Mouse (Mus musculus): ENCODE measurements at regions not wholly inside any gene's neighbourhood (a gene's known extent, or its start where the extent isn't known, plus 50 kb on each side); places are given as distances from the start of the nearest gene placed in this dataset.

DNA sequence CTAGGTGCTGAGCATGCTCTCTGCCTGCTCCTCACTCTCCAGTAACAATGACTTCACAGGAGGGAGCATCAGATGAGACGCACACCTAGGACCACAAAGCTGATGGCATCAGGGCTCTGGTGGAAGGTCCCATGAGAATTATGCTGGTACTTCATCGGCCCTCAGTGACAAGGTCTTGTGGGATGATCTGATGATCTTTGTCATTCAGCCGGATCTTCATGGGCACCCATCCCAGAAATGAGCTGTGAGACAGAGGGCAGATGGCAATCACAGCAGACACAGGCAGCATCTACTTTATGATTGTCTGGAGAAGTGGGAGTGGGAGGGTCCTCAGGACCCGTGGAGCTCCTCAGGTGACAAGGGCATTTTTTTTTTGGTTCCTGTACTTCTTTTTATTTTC is 114.7 kb upstream of the Ctnnb1 start:
- Histone ChIP-seq H3K9ac (ENCODE audit: low read depth, low read length) (no peak overlapping the region), H3K27ac (ENCODE audit: low read depth, low read length) (no peak overlapping the region), H3K4me1 (replicated peaks; ENCODE audit: control insufficient read depth, insufficient read depth, low read length) (no peaks in the 10 kb centered on the region), H3K27me3 (ENCODE audit: control insufficient read depth, insufficient read depth, low read length) (no peaks in the 10 kb centered on the region), H3K36me3 (ENCODE audit: control insufficient read depth, insufficient read depth, low read length) (no peaks in the 10 kb centered on the region), H3K4me3 (ENCODE audit: low read depth, low read length) (no peak overlapping the region), H3K4me2 (replicated peaks; ENCODE audit: low read depth, low read length) (no peak overlapping the region), H3K9me3 (ENCODE audit: control insufficient read depth, low read length) (no peaks in the 10 kb centered on the region)
- no peak for DNase-seq (ENCODE audit: low spot score)
- ATAC-seq (ENCODE audit: low FRiP score), result no peak
- 77% methylated on average over 4 of the region's 4 CpGs for WGBS

DNA sequence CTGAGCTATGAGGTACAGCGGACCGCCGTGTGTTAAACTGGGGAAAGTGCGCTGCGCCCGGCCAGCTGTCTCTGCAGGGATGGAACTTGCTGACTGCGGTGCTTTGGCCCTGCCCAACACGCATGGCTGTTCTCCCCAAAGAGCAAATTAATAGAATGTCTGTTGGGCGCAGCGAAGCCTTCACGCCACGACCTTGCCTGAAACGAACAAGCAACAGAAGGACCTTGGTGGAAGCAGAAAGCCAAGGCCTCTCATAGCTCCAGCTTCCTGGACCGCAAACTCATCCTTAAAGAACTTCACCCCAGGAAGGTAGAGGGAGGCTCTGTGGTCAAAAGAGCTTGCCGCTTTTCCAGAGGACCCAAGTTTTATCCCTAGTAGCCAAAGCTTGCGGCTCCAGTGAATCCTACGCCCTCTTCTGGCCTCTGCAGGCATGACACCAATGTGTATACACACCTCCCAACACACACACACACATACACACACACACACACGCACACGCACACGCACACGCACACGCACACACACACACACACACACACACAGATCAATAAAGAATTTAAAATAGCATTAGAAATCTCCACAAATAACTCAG is 110.2 kb upstream of the Ctnnb1 start:
- H3K27me3 ChIP-seq (ENCODE audit: control insufficient read depth, insufficient read depth, low read length), result no peaks in the 10 kb centered on the region
- H3K4me2 ChIP-seq (replicated peaks; ENCODE audit: low read depth, low read length), result no peak overlapping the region
- ATAC-seq (ENCODE audit: low FRiP score), result no peak
- DNase-seq (ENCODE audit: low spot score), result no peak
- H3K4me3 ChIP-seq (ENCODE audit: low read depth, low read length), result no peak overlapping the region
- no peaks in the 10 kb centered on the region for H3K36me3 ChIP-seq (ENCODE audit: control insufficient read depth, insufficient read depth, low read length)
- H3K27ac ChIP-seq (ENCODE audit: low read depth, low read length), result no peak overlapping the region
- H3K4me1 ChIP-seq (replicated peaks; ENCODE audit: control insufficient read depth, insufficient read depth, low read length), result no peaks in the 10 kb centered on the region
- H3K9me3 ChIP-seq (ENCODE audit: control insufficient read depth, low read length), result no peaks in the 10 kb centered on the region
- WGBS, result 88% methylated on average over 22 of the region's 22 CpGs
- no peak overlapping the region for H3K9ac ChIP-seq (ENCODE audit: low read depth, low read length)

DNA sequence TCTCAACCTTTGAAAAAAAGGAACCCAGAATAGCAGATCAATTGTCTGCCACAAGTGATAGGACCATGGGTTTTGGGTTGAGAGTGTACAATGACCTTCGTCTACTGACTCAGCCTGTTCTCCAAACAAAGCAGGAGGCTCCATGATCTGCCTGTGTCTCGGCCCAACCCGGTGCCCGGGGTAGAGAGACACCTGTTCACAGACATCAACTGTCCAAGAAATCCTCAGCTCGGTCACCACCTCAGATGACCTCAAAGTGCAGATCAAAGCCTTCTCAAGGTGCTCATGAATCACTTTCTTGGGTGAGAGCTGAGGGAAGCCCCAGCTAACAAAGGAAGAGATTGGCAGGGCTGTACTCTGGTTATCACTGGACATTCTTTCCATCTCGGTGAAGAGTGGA is 108.1 kb upstream of the Ctnnb1 start:
- H3K27ac ChIP-seq (ENCODE audit: low read depth, low read length), result no peak overlapping the region
- no peaks in the 10 kb centered on the region for H3K36me3 ChIP-seq (ENCODE audit: control insufficient read depth, insufficient read depth, low read length)
- H3K4me2 ChIP-seq (replicated peaks; ENCODE audit: low read depth, low read length), result no peak overlapping the region
- no peak overlapping the region for H3K9ac ChIP-seq (ENCODE audit: low read depth, low read length)
- no peak for ATAC-seq (ENCODE audit: low FRiP score)
- no peak for DNase-seq (ENCODE audit: low spot score)
- no peaks in the 10 kb centered on the region for H3K9me3 ChIP-seq (ENCODE audit: control insufficient read depth, low read length)
- WGBS, result 82% methylated on average over 6 of the region's 6 CpGs
- no peaks in the 10 kb centered on the region for H3K4me1 ChIP-seq (replicated peaks; ENCODE audit: control insufficient read depth, insufficient read depth, low read length)
- H3K4me3 ChIP-seq (ENCODE audit: low read depth, low read length), result no peak overlapping the region
- no peaks in the 10 kb centered on the region for H3K27me3 ChIP-seq (ENCODE audit: control insufficient read depth, insufficient read depth, low read length)

DNA sequence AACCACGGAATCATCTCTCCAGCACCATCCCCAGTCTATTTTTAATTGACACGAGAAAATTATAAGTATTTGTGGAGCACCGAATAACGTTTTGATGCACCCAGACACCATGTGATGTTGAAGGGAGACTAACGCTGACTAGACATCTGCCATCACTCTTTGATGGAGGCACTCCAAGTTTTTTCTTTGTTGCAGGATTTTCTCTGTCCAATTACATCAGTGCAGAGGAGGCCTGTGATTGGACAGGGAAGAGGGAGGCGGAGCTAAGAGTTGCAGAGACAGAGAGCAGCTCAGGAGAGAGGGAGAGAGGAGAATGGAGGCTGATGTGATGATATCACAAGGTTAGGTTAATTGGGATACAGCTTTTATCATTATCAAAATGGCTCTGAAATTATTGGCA is 105.6 kb upstream of the Ctnnb1 start:
- ATAC-seq (ENCODE audit: low FRiP score) (no peak), DNase-seq (ENCODE audit: low spot score) (no peak)
- WGBS, result 79% methylated on average over 6 of the region's 6 CpGs
- Histone ChIP-seq H3K9ac (ENCODE audit: low read depth, low read length) (no peak overlapping the region), H3K9me3 (ENCODE audit: control insufficient read depth, low read length) (no peaks in the 10 kb centered on the region), H3K27me3 (ENCODE audit: control insufficient read depth, insufficient read depth, low read length) (no peaks in the 10 kb centered on the region), H3K4me3 (ENCODE audit: low read depth, low read length) (no peak overlapping the region), H3K36me3 (ENCODE audit: control insufficient read depth, insufficient read depth, low read length) (no peaks in the 10 kb centered on the region), H3K4me2 (replicated peaks; ENCODE audit: low read depth, low read length) (no peak overlapping the region), H3K27ac (ENCODE audit: low read depth, low read length) (no peak overlapping the region), H3K4me1 (replicated peaks; ENCODE audit: control insufficient read depth, insufficient read depth, low read length) (no peaks in the 10 kb centered on the region)

DNA sequence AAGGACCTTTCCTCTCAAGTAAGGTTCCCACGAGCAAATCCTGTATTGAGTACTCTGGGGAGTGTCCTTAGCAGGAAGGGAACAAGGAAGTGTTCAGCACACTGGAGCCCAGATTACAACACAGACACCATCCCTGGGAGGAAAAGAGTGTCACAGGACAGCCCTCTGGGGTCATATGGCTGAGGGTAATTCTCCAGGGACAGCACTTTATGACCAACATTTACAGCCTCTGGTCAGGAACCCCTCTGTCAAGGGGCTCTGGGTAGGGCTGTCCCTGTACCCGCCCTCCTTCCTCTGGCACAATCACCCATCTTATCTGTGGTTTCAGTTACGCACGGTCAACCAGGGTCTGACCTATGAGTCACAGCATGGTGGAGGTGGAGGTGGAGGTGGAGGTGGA is 102.8 kb upstream of the Ctnnb1 start:
- H3K4me2 ChIP-seq (replicated peaks; ENCODE audit: low read depth, low read length), result no peak overlapping the region
- DNase-seq (ENCODE audit: low spot score), result no peak
- no peak for ATAC-seq (ENCODE audit: low FRiP score)
- no peak overlapping the region for H3K9ac ChIP-seq (ENCODE audit: low read depth, low read length)
- no peak overlapping the region for H3K4me3 ChIP-seq (ENCODE audit: low read depth, low read length)
- H3K36me3 ChIP-seq (ENCODE audit: control insufficient read depth, insufficient read depth, low read length), result no peaks in the 10 kb centered on the region
- H3K9me3 ChIP-seq (ENCODE audit: control insufficient read depth, low read length), result no peaks in the 10 kb centered on the region
- 85% methylated on average over 4 of the region's 4 CpGs for WGBS
- no peaks in the 10 kb centered on the region for H3K4me1 ChIP-seq (replicated peaks; ENCODE audit: control insufficient read depth, insufficient read depth, low read length)
- H3K27me3 ChIP-seq (ENCODE audit: control insufficient read depth, insufficient read depth, low read length), result no peaks in the 10 kb centered on the region
- H3K27ac ChIP-seq (ENCODE audit: low read depth, low read length), result no peak overlapping the region

DNA sequence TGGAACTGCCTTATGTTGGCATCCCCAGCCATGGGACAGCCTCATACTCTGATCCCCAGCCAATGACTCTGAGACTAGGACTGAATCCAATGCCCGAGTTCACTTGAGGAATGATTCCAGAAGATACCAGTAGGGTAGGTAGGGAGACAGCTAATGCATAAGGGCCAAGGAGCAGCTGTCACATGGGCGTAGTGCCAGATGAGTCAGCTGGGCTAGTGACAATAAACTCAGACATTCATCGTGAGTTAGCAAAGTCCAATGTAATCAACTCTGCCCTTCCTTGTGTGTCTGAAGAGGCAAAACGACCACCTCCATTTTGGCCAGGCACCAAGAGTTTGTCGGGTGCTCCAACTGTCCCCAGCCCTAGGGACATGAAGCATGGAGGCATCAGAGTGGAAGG is 98.5 kb upstream of the Ctnnb1 start:
- no peak for DNase-seq (ENCODE audit: low spot score)
- H3K4me2 ChIP-seq (replicated peaks; ENCODE audit: low read depth, low read length), result no peak overlapping the region
- H3K27me3 ChIP-seq (ENCODE audit: control insufficient read depth, insufficient read depth, low read length), result no peaks in the 10 kb centered on the region
- no peak for ATAC-seq (ENCODE audit: low FRiP score)
- no peak overlapping the region for H3K4me3 ChIP-seq (ENCODE audit: low read depth, low read length)
- H3K4me1 ChIP-seq (replicated peaks; ENCODE audit: control insufficient read depth, insufficient read depth, low read length), result no peaks in the 10 kb centered on the region
- H3K9ac ChIP-seq (ENCODE audit: low read depth, low read length), result no peak overlapping the region
- no peaks in the 10 kb centered on the region for H3K36me3 ChIP-seq (ENCODE audit: control insufficient read depth, insufficient read depth, low read length)
- 89% methylated on average over 5 of the region's 5 CpGs for WGBS
- no peaks in the 10 kb centered on the region for H3K9me3 ChIP-seq (ENCODE audit: control insufficient read depth, low read length)
- H3K27ac ChIP-seq (ENCODE audit: low read depth, low read length), result no peak overlapping the region

DNA sequence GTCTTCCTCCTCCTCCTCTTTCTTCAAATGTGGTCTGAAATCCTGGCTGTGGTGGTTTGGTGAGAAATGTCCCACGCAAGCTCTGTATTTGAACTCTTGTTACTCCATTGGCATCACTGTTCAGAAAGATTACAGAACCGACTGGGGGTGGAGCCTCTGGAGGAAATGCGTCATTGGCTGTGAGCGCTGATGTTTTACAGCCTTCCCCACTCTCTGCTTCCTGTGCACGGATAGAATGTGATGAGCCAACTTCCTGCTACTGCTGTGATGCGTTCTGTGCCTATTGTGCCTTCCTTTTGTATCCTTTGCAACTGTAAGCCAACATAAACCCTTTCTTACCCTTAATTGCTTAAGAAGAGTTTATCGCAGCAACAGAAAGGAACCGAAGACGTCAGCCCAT is 94.8 kb upstream of the Ctnnb1 start:
- Histone ChIP-seq H3K4me2 (replicated peaks; ENCODE audit: low read depth, low read length) (no peak overlapping the region), H3K9me3 (ENCODE audit: control insufficient read depth, low read length) (no peaks in the 10 kb centered on the region), H3K9ac (ENCODE audit: low read depth, low read length) (no peak overlapping the region), H3K27me3 (ENCODE audit: control insufficient read depth, insufficient read depth, low read length) (no peaks in the 10 kb centered on the region), H3K4me1 (replicated peaks; ENCODE audit: control insufficient read depth, insufficient read depth, low read length) (no peaks in the 10 kb centered on the region), H3K27ac (ENCODE audit: low read depth, low read length) (no peak overlapping the region), H3K4me3 (ENCODE audit: low read depth, low read length) (no peak overlapping the region), H3K36me3 (ENCODE audit: control insufficient read depth, insufficient read depth, low read length) (no peaks in the 10 kb centered on the region)
- ATAC-seq (ENCODE audit: low FRiP score), result no peak
- WGBS, result 90% methylated on average over 9 of the region's 9 CpGs
- DNase-seq (ENCODE audit: low spot score), result no peak

DNA sequence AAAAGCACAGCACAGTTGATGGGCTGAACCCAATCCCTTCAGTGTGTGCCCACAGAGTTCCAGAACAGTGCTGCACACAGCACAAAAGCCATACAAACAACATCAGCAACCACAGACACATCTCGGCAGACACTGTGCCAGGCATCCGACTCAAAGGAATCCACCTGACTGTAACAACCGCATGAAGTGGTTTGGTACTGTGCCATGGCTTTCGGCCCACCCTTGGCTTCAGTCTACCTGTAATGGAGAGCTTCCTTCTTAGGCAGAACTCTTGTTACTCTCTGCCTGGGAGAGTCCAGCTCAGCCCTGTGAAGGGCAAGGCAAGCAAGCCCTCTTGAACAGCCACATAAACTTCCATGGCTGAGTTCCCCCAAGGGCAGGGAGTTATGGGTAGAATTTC is 93.4 kb upstream of the Ctnnb1 start:
- H3K9me3 ChIP-seq (ENCODE audit: control insufficient read depth, low read length), result no peaks in the 10 kb centered on the region
- no peaks in the 10 kb centered on the region for H3K36me3 ChIP-seq (ENCODE audit: control insufficient read depth, insufficient read depth, low read length)
- no peak overlapping the region for H3K4me2 ChIP-seq (replicated peaks; ENCODE audit: low read depth, low read length)
- no peaks in the 10 kb centered on the region for H3K27me3 ChIP-seq (ENCODE audit: control insufficient read depth, insufficient read depth, low read length)
- no peaks in the 10 kb centered on the region for H3K4me1 ChIP-seq (replicated peaks; ENCODE audit: control insufficient read depth, insufficient read depth, low read length)
- no peak overlapping the region for H3K9ac ChIP-seq (ENCODE audit: low read depth, low read length)
- DNase-seq (ENCODE audit: low spot score) (no peak), ATAC-seq (ENCODE audit: low FRiP score) (no peak)
- no peak overlapping the region for H3K27ac ChIP-seq (ENCODE audit: low read depth, low read length)
- H3K4me3 ChIP-seq (ENCODE audit: low read depth, low read length), result no peak overlapping the region
- WGBS, result 98% methylated on average over 4 of the region's 4 CpGs

DNA sequence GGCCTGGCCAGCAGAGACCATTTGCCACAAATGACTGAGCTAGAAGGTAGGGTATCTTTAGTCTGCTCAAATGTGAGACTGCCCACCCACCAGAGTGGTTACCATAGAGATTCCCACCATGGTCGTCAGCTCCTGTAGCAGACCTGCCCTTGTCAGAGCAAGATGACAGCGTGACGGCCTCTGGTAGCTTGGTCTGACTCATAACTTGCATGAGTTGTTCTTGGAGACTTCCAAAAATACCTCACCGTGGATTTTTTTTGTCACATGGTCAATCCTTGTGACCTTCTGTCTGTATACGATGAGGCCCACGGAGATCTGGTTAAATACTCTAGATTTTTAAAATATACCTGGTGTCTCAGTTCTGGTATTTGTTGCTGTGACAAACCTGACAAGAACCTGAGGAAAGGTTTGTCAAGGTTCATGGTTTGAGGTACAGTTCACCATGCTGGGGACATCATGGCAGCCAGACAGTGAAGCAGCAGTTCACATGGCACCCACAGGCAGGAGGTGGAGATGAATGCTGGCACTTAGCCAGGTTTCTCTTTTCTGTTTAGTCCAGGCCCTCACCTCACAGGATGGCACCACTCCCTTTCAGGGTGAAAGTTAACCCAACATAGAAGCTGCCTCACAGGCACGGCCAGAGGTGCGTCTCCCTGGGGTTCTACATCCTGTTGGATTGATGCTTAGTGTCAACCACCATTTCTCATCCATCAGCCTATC is 91.4 kb upstream of the Ctnnb1 start:
- no peak overlapping the region for H3K9ac ChIP-seq (ENCODE audit: low read depth, low read length)
- no peaks in the 10 kb centered on the region for H3K4me1 ChIP-seq (replicated peaks; ENCODE audit: control insufficient read depth, insufficient read depth, low read length)
- WGBS, result 83% methylated on average over 8 of the region's 8 CpGs
- H3K4me2 ChIP-seq (replicated peaks; ENCODE audit: low read depth, low read length), result no peak overlapping the region
- H3K27ac ChIP-seq (ENCODE audit: low read depth, low read length), result no peak overlapping the region
- ATAC-seq (ENCODE audit: low FRiP score) (no peak), DNase-seq (ENCODE audit: low spot score) (no peak)
- H3K27me3 ChIP-seq (ENCODE audit: control insufficient read depth, insufficient read depth, low read length), result no peaks in the 10 kb centered on the region
- no peaks in the 10 kb centered on the region for H3K36me3 ChIP-seq (ENCODE audit: control insufficient read depth, insufficient read depth, low read length)
- no peak overlapping the region for H3K4me3 ChIP-seq (ENCODE audit: low read depth, low read length)
- no peaks in the 10 kb centered on the region for H3K9me3 ChIP-seq (ENCODE audit: control insufficient read depth, low read length)
